Comparison of ENCODE assay signal across 9 mouse cellular contexts in the genomic region with DNA sequence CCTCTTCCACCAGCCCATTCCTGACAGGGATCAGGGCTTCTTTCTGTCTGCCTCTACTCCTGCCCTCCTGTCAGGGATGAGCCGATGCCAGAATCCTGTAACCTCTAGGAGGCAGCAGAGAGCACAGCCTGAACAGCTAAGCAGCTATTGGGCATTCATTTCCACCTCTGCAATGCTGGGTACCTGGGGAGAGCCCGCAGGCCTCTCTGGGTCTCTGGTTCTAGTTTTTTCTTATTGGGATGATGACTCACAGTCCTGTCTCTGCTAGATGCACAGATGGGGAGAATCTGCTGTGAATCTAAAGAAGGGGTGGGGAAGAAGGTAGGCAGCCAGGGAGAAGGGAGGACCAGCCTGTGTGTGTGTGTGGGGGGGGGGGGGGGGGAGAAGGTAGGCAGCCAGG. TPM values are rescaled to one million over a fixed set of nuclear protein-coding genes. Genes with fewer than 3 reads are reported as not detected.
A peak's percentile ranks its signal among the peaks of the same experiment; 100 is the strongest.
DNase-seq lines count a peak whose midpoint lies in the region; ATAC-seq and TF ChIP-seq lines count a peak whose summit lies in the region.
"Had no signal": no experiment of that assay in that cellular context is flagged by ENCODE, and none has a peak within 500 bp of the region (broad histone marks: within the 10 kb centered on the region; RNA-seq: fewer than 3 reads in every experiment).

No protein-coding gene starts in this region.

- H3K4me2 ChIP-seq in liver, embryonic 11.5 days: no peak overlapping the region
- H3K4me2 ChIP-seq in neural tube, embryonic 12.5 days (replicated peaks): no peak overlapping the region
- H3K4me2 ChIP-seq: embryonic facial prominence, embryonic 15.5 days had no signal

- H3K4me3 ChIP-seq in liver, embryonic 11.5 days (ENCODE audit: low read depth, low read length): no peak overlapping the region
- no peak overlapping the region for H3K4me3 ChIP-seq in neural tube, embryonic 12.5 days
- no peak overlapping the region for H3K4me3 ChIP-seq in thymus, adult 2 months (ENCODE audit: control insufficient read depth, insufficient read depth, low read length)
- H3K4me3 ChIP-seq: embryonic facial prominence, embryonic 15.5 days had no signal

- no peak for TF ChIP-seq POLR2A in thymus, adult 2 months (IDR thresholded peaks at IDR 0.05; ENCODE audit: control insufficient read depth, extremely low read depth, insufficient read depth, low read length, poor library complexity)

- TF ChIP-seq CTCF in thymus, adult 2 months (IDR thresholded peaks at IDR 0.05; ENCODE audit: borderline replicate concordance, control insufficient read depth, extremely low read depth, insufficient read depth, low read length, poor library complexity): peak; percentile 72; the same call in 1 of the 2 replicates

- no peaks in the 10 kb centered on the region for H3K36me3 ChIP-seq in liver, embryonic 11.5 days (ENCODE audit: control insufficient read depth, insufficient read depth, low read length)
- H3K36me3 ChIP-seq in neural tube, embryonic 12.5 days: no peaks in the 10 kb centered on the region
- no peaks in the 10 kb centered on the region for H3K36me3 ChIP-seq in thymus, adult 2 months (ENCODE audit: control insufficient read depth, insufficient read depth, low read length)
- H3K36me3 ChIP-seq: embryonic facial prominence, embryonic 15.5 days had no signal

- no peaks in the 10 kb centered on the region for H3K4me1 ChIP-seq in liver, embryonic 11.5 days (replicated peaks; ENCODE audit: control insufficient read depth, insufficient read depth, low read length)
- H3K4me1 ChIP-seq in neural tube, embryonic 12.5 days: peaks cover 16% of the 10 kb centered on the region; the same call in 1 of the 2 replicates
- no peaks in the 10 kb centered on the region for H3K4me1 ChIP-seq in thymus, adult 2 months (replicated peaks; ENCODE audit: control insufficient read depth, insufficient read depth, low read length)
- H3K4me1 ChIP-seq: embryonic facial prominence, embryonic 15.5 days had no signal

- H3K9ac ChIP-seq in liver, embryonic 11.5 days (ENCODE audit: low read depth, low read length): no peak overlapping the region
- H3K9ac ChIP-seq in neural tube, embryonic 12.5 days: no peak overlapping the region
- H3K9ac ChIP-seq: embryonic facial prominence, embryonic 15.5 days had no signal

- DNase-seq in A20 (ENCODE audit: low read depth, low spot score): peak; percentile 49
- peak; percentile 57 to 88 for DNase-seq in adrenal gland, adult (ENCODE audit: inconsistent age in 2 of 2, low spot score in 1 of 2)
- DNase-seq in embryo, embryonic 10 days (ENCODE audit: low spot score): peak; percentile 85
- peak; percentile 25 to 49 for DNase-seq in heart, adult 9 months (ENCODE audit: low spot score in 2 of 2)
- DNase-seq in kidney, postnatal 25 days: peak; percentile 54 to 78
- no peak for DNase-seq in liver, embryonic 11.5 days (ENCODE audit: low spot score)
- peak; percentile 61 for DNase-seq in thymus, adult 2 months

- H3K27ac ChIP-seq in liver, embryonic 11.5 days (ENCODE audit: low read depth, low read length): no peak overlapping the region
- H3K27ac ChIP-seq in neural tube, embryonic 12.5 days: no peak overlapping the region
- H3K27ac ChIP-seq in thymus, adult 2 months (ENCODE audit: control insufficient read depth, insufficient read depth, low read length): no peak overlapping the region
- H3K27ac ChIP-seq: embryonic facial prominence, embryonic 15.5 days had no signal

- H3K9me3 ChIP-seq in liver, embryonic 11.5 days (ENCODE audit: control insufficient read depth, low read length): no peaks in the 10 kb centered on the region
- no peaks in the 10 kb centered on the region for H3K9me3 ChIP-seq in neural tube, embryonic 12.5 days
- H3K9me3 ChIP-seq: embryonic facial prominence, embryonic 15.5 days had no signal

- WGBS in liver, embryonic 11.5 days: 16% methylated on average over 2 of the region's 2 CpGs
- WGBS in neural tube, embryonic 12.5 days: 30% methylated on average over 2 of the region's 2 CpGs
- WGBS in thymus, adult 2 months: 21% methylated on average over 2 of the region's 2 CpGs

- ATAC-seq in liver, embryonic 11.5 days (replicated peaks; ENCODE audit: low FRiP score): 0 out of 2 replicates have a peak, but pooled peaks have one; percentile 29
- ATAC-seq in neural tube, embryonic 12.5 days (ENCODE audit: low FRiP score, low read depth): peak; percentile 27; the same call in 1 of the 2 replicates

- no peaks in the 10 kb centered on the region for H3K27me3 ChIP-seq in liver, embryonic 11.5 days (replicated peaks; ENCODE audit: control insufficient read depth, insufficient read depth, low read length)
- H3K27me3 ChIP-seq in neural tube, embryonic 12.5 days (replicated peaks): no peaks in the 10 kb centered on the region
- no peaks in the 10 kb centered on the region for H3K27me3 ChIP-seq in thymus, adult 2 months (ENCODE audit: control insufficient read depth, insufficient read depth, low read length)
- H3K27me3 ChIP-seq: embryonic facial prominence, embryonic 15.5 days had no signal

RNA-seq across cellular contexts. Expression of gene Lmo1, which starts 55.8 kb away (rescaled TPM):
- polyA plus RNA-seq in liver, embryonic 11.5 days (2014; fragmentation: Nextera tagmentation; extraction: Ambion mirVana): 5.3 and 5.6 TPM in 2 replicates
- 24.3 and 27.0 TPM in 2 replicates for polyA plus RNA-seq in neural tube, embryonic 12.5 days (2016; fragmentation: Nextera tagmentation; extraction: Ambion mirVana)
- polyA plus RNA-seq in thymus, adult 2 months (2012; rRNA removed): 6.3 and 6.7 TPM in 2 replicates
